Mouse (Mus musculus): Measurements from ENCODE around the gene Mast4.

Gene Mast4

GRCm38 (mm10) chr13:102783531-102784310 lies 550.6 kb downstream of the Mast4 start:
- WGBS: 51% methylated on average over 7 of the region's 7 CpGs

- 74% methylated on average over 3 of the region's 3 CpGs for WGBS
These were observed 555.0 kb downstream of the Mast4 start for GRCm38 (mm10) chr13:102779275-102779674.

DNA sequence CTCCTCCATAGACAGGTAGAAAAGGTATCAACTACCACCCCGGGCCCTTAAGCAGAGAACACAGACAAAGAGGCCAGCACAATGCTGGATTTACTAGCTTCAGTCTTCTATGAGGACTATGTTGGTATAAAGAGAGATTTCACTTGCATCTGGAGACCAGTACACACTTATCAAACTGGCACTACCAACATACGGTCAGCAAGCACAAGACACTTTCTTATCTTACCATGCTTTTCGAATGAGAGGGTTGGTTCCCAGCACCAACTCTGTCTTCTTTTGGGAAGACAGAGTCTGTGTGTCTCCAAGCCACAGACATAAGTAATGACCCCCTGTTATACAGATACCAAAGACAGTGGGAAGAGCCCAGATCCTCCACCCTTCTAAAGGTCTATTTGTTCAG lies 555.4 kb downstream of the Mast4 start:
- WGBS: 97% methylated on average over 3 of the region's 3 CpGs

DNA sequence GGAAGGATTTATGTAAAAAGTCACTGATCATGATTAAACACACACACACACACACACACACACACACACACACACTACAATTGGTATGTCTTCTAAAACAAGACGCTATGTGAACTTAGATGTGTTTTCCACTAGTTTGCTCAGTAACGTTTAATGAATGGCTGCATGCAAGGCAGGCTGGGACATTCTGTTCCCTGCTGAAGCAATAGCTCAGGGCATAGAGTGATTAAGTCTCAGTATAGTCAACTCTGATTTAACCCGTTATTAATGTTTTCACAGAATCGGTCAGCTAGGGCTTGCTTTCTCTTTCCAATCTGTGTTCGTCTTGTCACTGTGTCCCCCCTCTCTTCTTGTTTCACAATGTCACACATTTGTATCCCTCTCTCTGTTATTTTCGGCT lies 558.8 kb downstream of the Mast4 start:
- WGBS: 85% methylated on average over 6 of the region's 6 CpGs

- WGBS: 66% methylated on average over 7 of the region's 7 CpGs
These were observed 559.5 kb downstream of the Mast4 start for GRCm38 (mm10) chr13:102774786-102775201.

GRCm38 (mm10) chr13:102773169-102773568 lies 561.1 kb downstream of the Mast4 start:
- WGBS: 89% methylated on average over 9 of the region's 9 CpGs

- WGBS: 68% methylated on average over 8 of the region's 8 CpGs
These were observed 564.1 kb downstream of the Mast4 start for GRCm38 (mm10) chr13:102770194-102770593.

DNA sequence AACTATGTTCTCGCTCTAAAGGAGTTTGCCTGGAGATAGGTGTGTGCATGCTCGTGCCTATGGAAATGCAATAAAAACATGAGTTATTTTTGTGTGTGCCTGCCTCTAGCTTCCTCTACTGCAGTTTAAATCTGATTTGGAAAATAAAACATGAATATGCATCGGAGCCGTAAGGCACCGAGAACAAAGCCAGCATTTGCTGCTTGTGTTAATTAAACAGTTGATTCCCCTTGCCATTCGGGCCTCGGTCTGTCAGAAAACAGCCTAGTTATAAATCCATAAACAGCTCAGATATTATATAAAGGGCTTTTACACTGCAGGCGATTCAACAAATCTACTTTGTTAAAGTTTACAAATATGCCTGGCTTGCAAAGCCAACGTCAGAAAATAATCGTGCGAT lies 565.8 kb downstream of the Mast4 start:
- 57% methylated on average over 11 of the region's 11 CpGs for WGBS

DNA sequence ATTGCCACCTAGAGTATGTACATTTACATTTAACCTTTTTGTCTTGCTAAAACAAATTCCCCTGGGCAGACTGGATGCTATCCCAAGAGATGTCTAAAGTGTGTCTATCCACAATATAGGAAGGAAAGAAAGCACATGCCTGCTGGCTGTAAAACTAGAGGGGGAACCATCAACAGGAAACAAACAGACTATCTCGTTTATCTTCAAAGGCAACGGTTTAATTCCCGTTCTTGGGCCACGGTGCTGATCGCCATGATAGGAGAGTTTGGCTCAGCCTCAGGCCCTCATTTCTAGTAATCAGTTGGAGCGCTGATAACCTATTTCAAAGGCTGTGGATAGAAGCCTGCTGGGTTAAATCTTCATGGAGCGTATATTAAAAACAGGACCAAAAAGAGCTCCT lies 567.2 kb downstream of the Mast4 start:
- WGBS: 81% methylated on average over 7 of the region's 7 CpGs

- WGBS: 75% methylated on average over 11 of the region's 11 CpGs
These were observed 569.1 kb downstream of the Mast4 start for GRCm38 (mm10) chr13:102765216-102765615.

DNA sequence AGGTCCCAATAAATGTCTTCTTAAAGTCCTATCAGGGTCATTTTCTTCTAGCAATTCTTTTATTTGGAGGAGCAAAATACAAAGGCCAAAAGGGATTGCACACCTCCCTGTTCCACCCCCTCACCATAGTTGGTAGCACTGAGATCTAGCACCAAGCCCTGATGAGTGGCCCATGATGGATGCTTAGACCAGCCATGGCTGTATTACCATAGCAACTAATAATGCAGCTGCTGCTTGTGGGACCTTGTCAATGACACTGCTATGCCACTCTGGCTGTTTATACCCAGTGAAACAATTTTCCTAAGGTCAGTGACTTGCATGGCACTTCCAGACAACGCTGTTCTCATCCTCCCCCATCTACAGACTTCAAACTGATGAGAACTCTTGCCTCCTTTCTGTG lies 570.1 kb downstream of the Mast4 start:
- WGBS: 89% methylated on average over 1 of the region's 1 CpGs

- 95% methylated on average over 10 of the region's 10 CpGs for WGBS
These were observed 572.1 kb downstream of the Mast4 start for GRCm38 (mm10) chr13:102762203-102762602.

DNA sequence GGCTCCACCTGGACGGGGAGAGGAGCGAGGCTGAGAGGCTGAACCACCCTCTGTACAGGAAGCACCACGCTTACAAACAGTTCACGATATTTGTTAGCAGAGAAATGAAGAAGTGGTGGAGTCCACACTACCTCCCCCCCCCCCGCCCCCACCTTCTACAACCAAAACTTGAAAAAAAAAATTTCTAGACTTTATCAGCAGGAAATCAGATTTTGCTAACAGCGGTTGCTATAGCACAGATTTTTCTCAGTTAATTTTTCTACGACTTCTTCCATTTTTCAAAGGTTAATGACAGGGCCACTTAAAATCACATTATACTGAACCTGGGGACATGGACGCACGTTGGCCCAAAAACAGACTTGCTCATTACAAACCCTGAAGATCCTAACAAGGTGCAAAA lies 572.9 kb downstream of the Mast4 start:
- WGBS: 93% methylated on average over 9 of the region's 9 CpGs

GRCm38 (mm10) chr13:102758021-102758420 lies 576.3 kb downstream of the Mast4 start:
- WGBS: 93% methylated on average over 6 of the region's 6 CpGs

DNA sequence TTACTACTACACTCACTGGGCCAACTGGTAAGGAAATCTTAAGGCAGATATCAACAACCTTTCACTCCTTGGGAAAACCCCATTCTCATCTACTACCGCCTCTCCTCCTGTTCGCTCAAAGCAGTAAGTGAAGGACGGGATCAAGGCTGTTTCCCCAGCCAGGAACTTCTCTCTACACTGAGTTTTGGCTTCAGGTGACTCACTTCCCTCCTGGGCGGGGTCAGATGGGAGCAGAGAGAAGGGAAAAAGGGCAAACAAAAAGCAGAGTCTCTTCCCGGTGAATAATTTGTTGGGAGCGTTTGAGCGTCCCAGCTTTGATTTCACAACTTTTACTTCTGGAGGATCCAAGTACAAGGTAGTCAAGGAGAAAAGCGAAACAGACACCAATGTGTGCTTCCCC lies 578.2 kb downstream of the Mast4 start:
- WGBS: 87% methylated on average over 8 of the region's 8 CpGs

DNA sequence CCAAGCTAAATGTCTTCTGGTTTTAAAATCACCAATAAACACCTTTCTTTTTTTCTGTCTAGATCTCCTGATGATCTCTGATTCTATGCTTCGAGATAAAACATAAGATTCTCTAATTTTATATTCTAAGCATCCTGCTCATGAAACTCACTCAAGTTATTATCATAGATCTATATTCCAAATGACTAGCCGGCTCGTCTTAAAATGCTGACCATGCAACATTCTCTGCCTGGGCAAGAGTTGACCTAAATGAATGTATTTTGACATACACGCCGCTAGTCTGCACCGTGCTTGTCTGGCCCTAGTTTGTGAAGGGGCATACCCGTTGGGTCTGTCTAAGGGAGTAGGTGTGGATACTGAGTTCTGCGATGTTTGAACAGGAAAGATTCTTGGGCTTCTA lies 579.2 kb downstream of the Mast4 start:
- WGBS: 77% methylated on average over 8 of the region's 8 CpGs

DNA sequence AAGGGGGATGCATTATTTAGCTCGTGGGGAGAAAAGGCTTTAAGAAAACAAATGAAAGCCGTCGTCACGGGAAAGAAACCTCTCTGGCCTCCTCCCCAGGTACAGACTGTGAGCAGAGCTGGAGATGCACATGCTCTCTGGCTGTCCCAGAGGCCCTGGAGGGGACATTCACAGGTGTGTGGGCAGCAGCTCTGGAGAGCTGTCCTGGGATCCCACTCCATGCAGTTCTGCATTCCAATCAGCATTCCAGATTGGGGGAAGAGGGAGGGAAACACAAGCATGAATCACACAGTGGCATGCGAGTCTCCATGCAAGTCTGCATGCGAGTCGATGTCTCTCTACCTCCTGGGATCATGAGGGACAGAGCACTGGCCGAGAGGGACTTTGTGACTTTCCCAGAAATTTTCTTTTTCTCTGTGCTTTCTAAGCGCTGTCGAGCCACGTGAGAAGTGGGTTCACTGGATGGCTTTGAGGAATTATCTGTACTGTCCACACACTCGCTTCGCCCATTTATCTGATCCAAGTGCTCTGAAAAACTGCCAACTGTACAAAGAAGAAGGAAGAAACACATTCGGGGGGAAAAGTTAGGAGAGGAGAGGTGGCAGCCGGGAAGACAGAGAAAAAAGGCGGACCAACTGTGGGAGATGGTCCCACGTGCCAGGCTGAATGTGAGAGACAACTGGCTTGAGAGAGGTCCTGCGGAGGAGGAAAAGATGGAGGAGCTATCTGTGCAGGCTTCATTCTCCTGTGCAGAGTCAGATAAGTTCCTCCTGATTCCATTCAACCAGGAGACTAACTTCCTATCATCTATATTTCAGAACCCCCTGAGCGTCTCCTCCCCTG lies 580.4 kb downstream of the Mast4 start:
- 82% methylated on average over 19 of the region's 19 CpGs for WGBS

- 85% methylated on average over 10 of the region's 10 CpGs for WGBS
These were observed 584.4 kb downstream of the Mast4 start for GRCm38 (mm10) chr13:102749891-102750290.

GRCm38 (mm10) chr13:102749194-102749593 lies 585.1 kb downstream of the Mast4 start:
- WGBS: 55% methylated on average over 6 of the region's 6 CpGs

- 48% methylated on average over 17 of the region's 17 CpGs for WGBS
These were observed 587.3 kb downstream of the Mast4 start for GRCm38 (mm10) chr13:102746803-102747561.

GRCm38 (mm10) chr13:102745626-102746342 lies 588.5 kb downstream of the Mast4 start:
- 52% methylated on average over 9 of the region's 9 CpGs for WGBS

DNA sequence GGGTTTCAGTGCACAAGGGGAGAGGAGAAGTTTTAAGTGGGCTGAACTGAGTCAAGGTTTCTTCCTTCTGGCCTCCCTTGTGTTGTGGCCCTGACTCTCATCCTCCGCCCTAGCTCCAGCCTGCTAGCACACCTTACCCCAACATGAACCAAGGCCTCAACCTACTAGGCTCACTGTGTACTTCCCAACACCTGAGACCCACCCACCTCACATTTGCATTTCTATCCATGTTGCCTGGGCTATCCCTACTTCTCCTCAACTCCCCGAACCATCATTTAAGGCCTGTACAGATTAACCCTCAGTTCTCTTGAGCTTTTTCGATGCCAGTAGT lies 589.1 kb downstream of the Mast4 start:
- WGBS: 70% methylated on average over 3 of the region's 3 CpGs

Measured in cerebral cortex, adult 2 months (tissue).